Mouse (Mus musculus) testis, adult 2 months (tissue): ENCODE results near the gene Bcl10.

Experiments used
- CTCF ChIP-seq: fragments of 200-500 bp; IDR thresholded peaks from 2 replicates; pipeline ENCODE4 v1.5.1; 2012; ENCODE audit warnings: low read depth, mild to moderate bottlenecking, inconsistent platforms, low read length, moderate library complexity; ENCODE audit not compliant: control insufficient read depth, insufficient read depth, insufficient replicate concordance
- POLR2A ChIP-seq: fragments of 200-500 bp; IDR thresholded peaks from 2 replicates; pipeline ENCODE4 v1.6.1; 2012; ENCODE audit warnings: low read depth, mild to moderate bottlenecking, inconsistent platforms, low read length, moderate library complexity; ENCODE audit not compliant: control insufficient read depth

DNA sequence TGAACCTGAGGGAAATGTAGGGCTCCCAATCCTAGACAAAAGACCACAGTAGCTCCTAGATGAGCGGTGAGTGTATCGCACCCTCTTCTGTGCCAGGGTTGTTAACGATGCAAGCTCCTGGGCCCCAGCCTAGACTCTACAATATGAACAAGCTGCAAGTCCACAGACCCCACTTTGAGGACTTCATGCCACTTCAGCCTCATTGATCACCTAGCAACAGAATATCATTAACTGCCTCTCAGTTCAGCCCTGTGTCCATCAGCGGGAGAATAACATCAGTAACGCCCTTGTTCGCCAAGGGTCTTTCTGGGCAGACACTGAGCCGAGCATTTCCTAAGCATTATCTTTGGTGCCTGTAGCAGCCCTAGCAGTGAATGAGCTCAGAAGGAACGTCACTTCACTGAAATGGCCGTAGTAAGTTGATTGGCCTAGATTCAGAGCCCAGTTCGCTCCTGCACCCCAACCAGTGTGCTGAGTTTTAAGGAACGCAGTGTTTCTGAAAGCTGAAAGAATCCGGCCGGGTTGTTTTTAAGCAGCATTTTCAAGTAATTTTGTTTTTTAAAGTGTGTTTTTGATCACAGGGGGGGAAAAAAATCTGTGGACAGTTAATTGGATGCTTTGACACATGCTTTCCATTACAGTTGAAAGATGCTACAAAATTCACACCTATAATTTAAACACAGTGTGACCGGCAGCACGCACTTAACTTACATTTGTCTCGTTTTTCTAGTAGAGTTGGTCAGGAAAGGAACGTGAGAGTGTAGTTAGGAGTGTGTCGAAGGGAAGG, 32.1 kb upstream of the Bcl10 start:
- TF ChIP-seq CTCF (no peak), POLR2A (no peak)
